In the genomic region with DNA sequence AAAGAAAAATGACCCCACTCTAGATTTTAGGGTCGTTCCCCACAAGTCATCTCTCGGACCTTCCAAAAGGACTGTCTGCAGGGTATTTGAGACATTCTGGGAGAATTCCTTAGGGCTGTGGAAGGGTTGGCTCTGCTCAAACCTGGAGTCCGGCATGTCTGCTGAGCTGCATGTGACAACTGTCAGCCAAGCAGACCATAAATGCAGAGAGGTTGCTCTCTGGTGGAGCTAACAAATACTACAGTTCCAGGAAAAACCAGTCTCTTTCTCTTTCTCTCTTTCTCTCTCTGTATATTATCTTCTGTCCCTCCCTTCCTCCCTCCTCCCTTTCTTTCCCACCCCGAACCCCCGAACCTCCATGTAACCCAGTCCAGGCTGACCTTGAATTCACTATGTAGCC, we compare ENCODE assay signal across 12 mouse cellular contexts. TPM values are rescaled to one million over a fixed set of nuclear protein-coding genes. Genes with fewer than 3 reads are reported as not detected.
DNase-seq lines count a peak whose midpoint lies in the region; ATAC-seq lines count a peak whose summit lies in the region.
"Had no signal": no experiment of that assay in that cellular context is flagged by ENCODE, and none has a peak within 500 bp of the region (broad histone marks: within the 10 kb centered on the region; RNA-seq: fewer than 3 reads in every experiment).

No protein-coding gene starts in this region.

- peaks cover 95% of the 10 kb centered on the region for H3K4me1 ChIP-seq in liver, embryonic 15.5 days (replicated peaks)
- peaks cover 56% of the 10 kb centered on the region for H3K4me1 ChIP-seq in liver, embryonic 11.5 days (replicated peaks; ENCODE audit: control insufficient read depth, insufficient read depth, low read length)

- H3K9ac ChIP-seq in liver, embryonic 15.5 days = no peak overlapping the region
- H3K9ac ChIP-seq in liver, embryonic 11.5 days (ENCODE audit: low read depth, low read length) = no peak overlapping the region
- H3K9ac ChIP-seq: limb, embryonic 12.5 days had no signal

- H3K4me3 ChIP-seq in liver, embryonic 15.5 days (replicated peaks) = no peak overlapping the region
- no peak overlapping the region for H3K4me3 ChIP-seq in liver, embryonic 11.5 days (ENCODE audit: low read depth, low read length)
- H3K4me3 ChIP-seq: limb, embryonic 12.5 days had no signal

- DNase-seq in frontal cortex, postnatal 10 days (ENCODE audit: low spot score in 2 of 2) = no peak
- DNase-seq in liver, embryonic 11.5 days (ENCODE audit: low spot score) = no peak
- peak; percentile 26 for DNase-seq in Muller cell, postnatal 12 days (ENCODE audit: inconsistent ontology term)
- DNase-seq in right cerebral cortex, adult 18-20 months = no peak
- DNase-seq: gastrocnemius, postnatal 25 days; kidney, adult 8-10 months had no signal

- peak; percentile 48; the same call in 1 of the 2 replicates for ATAC-seq in frontal cortex, adult (ENCODE audit: low TSS enrichment)
- no peak for ATAC-seq in liver, embryonic 15.5 days (ENCODE audit: insufficient read depth)
- ATAC-seq in liver, embryonic 11.5 days (replicated peaks; ENCODE audit: low FRiP score) = no peak
- ATAC-seq in megakaryocyte progenitor cell, adult 5-6 weeks (replicated peaks; ENCODE audit: poor library complexity) = peak; percentile 31
- no peak for ATAC-seq in inflammation-experienced regulatory T-cells, adult 6 months

- no peak overlapping the region for H3K27ac ChIP-seq in liver, embryonic 15.5 days (replicated peaks)
- H3K27ac ChIP-seq in liver, embryonic 11.5 days (ENCODE audit: low read depth, low read length) = no peak overlapping the region
- H3K27ac ChIP-seq: limb, embryonic 12.5 days had no signal

- H3K36me3 ChIP-seq in liver, embryonic 15.5 days (replicated peaks) = no peaks in the 10 kb centered on the region
- H3K36me3 ChIP-seq in liver, embryonic 11.5 days (ENCODE audit: control insufficient read depth, insufficient read depth, low read length) = no peaks in the 10 kb centered on the region
- H3K36me3 ChIP-seq: limb, embryonic 12.5 days had no signal

- 0 out of 2 replicates have a peak overlapping the region, but pooled peaks have one; percentile 6 for H3K4me2 ChIP-seq in liver, embryonic 15.5 days
- no peak overlapping the region for H3K4me2 ChIP-seq in liver, embryonic 11.5 days
- H3K4me2 ChIP-seq: limb, embryonic 12.5 days had no signal

- 30% methylated on average over 5 of the region's 5 CpGs for WGBS in liver, embryonic 15.5 days (ENCODE audit: insufficient replicate concordance)
- WGBS in liver, embryonic 11.5 days = 47% methylated on average over 5 of the region's 5 CpGs

- H3K9me3 ChIP-seq in liver, embryonic 15.5 days (replicated peaks) = no peaks in the 10 kb centered on the region
- no peaks in the 10 kb centered on the region for H3K9me3 ChIP-seq in liver, embryonic 11.5 days (ENCODE audit: control insufficient read depth, low read length)

- H3K27me3 ChIP-seq in liver, embryonic 15.5 days = no peaks in the 10 kb centered on the region
- no peaks in the 10 kb centered on the region for H3K27me3 ChIP-seq in liver, embryonic 11.5 days (replicated peaks; ENCODE audit: control insufficient read depth, insufficient read depth, low read length)
- H3K27me3 ChIP-seq: limb, embryonic 12.5 days had no signal

RNA-seq across cellular contexts. Expression of gene Zbtb39, which starts 4.9 kb away (rescaled TPM):
- polyA plus RNA-seq in liver, embryonic 15.5 days (2015; fragmentation: Nextera tagmentation; extraction: Ambion mirVana) = 0.82 and 0.97 TPM in 2 replicates
- 2.6 and 2.8 TPM in 2 replicates for polyA plus RNA-seq in liver, embryonic 11.5 days (2014; fragmentation: Nextera tagmentation; extraction: Ambion mirVana)
- total RNA-seq in megakaryocyte progenitor cell, adult 5-6 weeks (2015) = 4.7 and 5.1 TPM in 2 replicates
- 2.0 and 3.0 TPM in 2 replicates for total RNA-seq in megakaryocyte progenitor cell, adult 5-6 weeks (2017)
- polyA plus RNA-seq in inflammation-experienced regulatory T-cells, adult 6 months (2017; shearing (Covaris generic)) = under 1 TPM; 0.31 to 0.95 (median 0.64) TPM

RNA-seq across cellular contexts. Expression of gene Tac2, which starts 10.2 kb away (rescaled TPM):
- 15.3 and 18.4 TPM in 2 replicates for polyA plus RNA-seq in liver, embryonic 15.5 days (2015; fragmentation: Nextera tagmentation; extraction: Ambion mirVana)
- polyA plus RNA-seq in liver, embryonic 11.5 days (2014; fragmentation: Nextera tagmentation; extraction: Ambion mirVana) = 11.2 and 16.0 TPM in 2 replicates
- 1.2 TPM in 1 of 2 replicates, not detected in the other for total RNA-seq in megakaryocyte progenitor cell, adult 5-6 weeks (2015)
- total RNA-seq in megakaryocyte progenitor cell, adult 5-6 weeks (2017) = not detected in 2 replicates
- polyA plus RNA-seq in inflammation-experienced regulatory T-cells, adult 6 months (2017; shearing (Covaris generic)) = not detected
- total RNA-seq: common myeloid progenitor, adult 5-6 weeks; gastrocnemius, postnatal 25 days had no signal

RNA-seq across cellular contexts. Expression of gene Gpr182, which starts 17.1 kb away (rescaled TPM):
- polyA plus RNA-seq in liver, embryonic 15.5 days (2015; fragmentation: Nextera tagmentation; extraction: Ambion mirVana) = 12.0 and 13.7 TPM in 2 replicates
- polyA plus RNA-seq in liver, embryonic 11.5 days (2014; fragmentation: Nextera tagmentation; extraction: Ambion mirVana) = 5.0 TPM in 2 replicates
- total RNA-seq in megakaryocyte progenitor cell, adult 5-6 weeks (2015) = not detected in 2 replicates
- not detected in 2 replicates for total RNA-seq in megakaryocyte progenitor cell, adult 5-6 weeks (2017)
- polyA plus RNA-seq in inflammation-experienced regulatory T-cells, adult 6 months (2017; shearing (Covaris generic)) = under 1 TPM; 0.14 to 0.44 (median 0.37) TPM
- total RNA-seq: common myeloid progenitor, adult 5-6 weeks had no signal

RNA-seq across cellular contexts. Expression of gene Rdh1, which starts 25.1 kb away (rescaled TPM):
- 0.17 and 0.22 TPM in 2 replicates for polyA plus RNA-seq in liver, embryonic 15.5 days (2015; fragmentation: Nextera tagmentation; extraction: Ambion mirVana)
- 0.17 and 0.22 TPM in 2 replicates for polyA plus RNA-seq in liver, embryonic 11.5 days (2014; fragmentation: Nextera tagmentation; extraction: Ambion mirVana)
- not detected in 2 replicates for total RNA-seq in megakaryocyte progenitor cell, adult 5-6 weeks (2015)
- not detected in 2 replicates for total RNA-seq in megakaryocyte progenitor cell, adult 5-6 weeks (2017)
- polyA plus RNA-seq in inflammation-experienced regulatory T-cells, adult 6 months (2017; shearing (Covaris generic)) = under 1 TPM in 2 of 3 experiments, not detected in 1; 0.28 TPM
- total RNA-seq: common myeloid progenitor, adult 5-6 weeks had no signal
- polyA plus RNA-seq: limb, embryonic 12.5 days had no signal

RNA-seq across cellular contexts. Expression of gene Rdh16f1, which starts 25.2 kb away (rescaled TPM):
- polyA plus RNA-seq in liver, embryonic 15.5 days (2015; fragmentation: Nextera tagmentation; extraction: Ambion mirVana) = 0.13 and 0.17 TPM in 2 replicates
- 0.19 and 0.22 TPM in 2 replicates for polyA plus RNA-seq in liver, embryonic 11.5 days (2014; fragmentation: Nextera tagmentation; extraction: Ambion mirVana)
- not detected in 2 replicates for total RNA-seq in megakaryocyte progenitor cell, adult 5-6 weeks (2015)
- total RNA-seq in megakaryocyte progenitor cell, adult 5-6 weeks (2017) = not detected in 2 replicates
- polyA plus RNA-seq in inflammation-experienced regulatory T-cells, adult 6 months (2017; shearing (Covaris generic)) = 1 to 10 TPM in 1 of 3 experiments, under 1 TPM in 1, not detected in 1; 0.36 to 1.1 TPM
- total RNA-seq: common myeloid progenitor, adult 5-6 weeks; gastrocnemius, postnatal 25 days had no signal

Comparison
In these comparisons a context has a peak if more than half of its experiments do, and no peak if none do; other contexts are left out.
1. ATAC-seq: peak in frontal cortex, adult (single experiment) and megakaryocyte progenitor cell, adult 5-6 weeks (single experiment); none in liver, embryonic 15.5 days (single experiment), liver, embryonic 11.5 days (single experiment) and inflammation-experienced regulatory T-cells, adult 6 months (single experiment).
2. RNA of gene Tac2, which starts 10.2 kb away (polyA plus RNA-seq): 15.3 to 18.4 TPM in liver, embryonic 15.5 days and 11.2 to 16.0 TPM in liver, embryonic 11.5 days; not detected in inflammation-experienced regulatory T-cells, adult 6 months; every median in the first group is over 10 times any median in the second.